Mouse (Mus musculus): ENCODE measurements around the gene Ear1. TPM values are rescaled to one million over a fixed set of nuclear protein-coding genes. Genes with fewer than 3 reads are reported as not detected.
"Not testable (repeated sequence)": the region's sequence is repeated elsewhere in the genome, so short reads cannot be mapped to it uniquely, and the experiment has no call there.

Ear1 gene
- not detected for total RNA-seq (2021)

DNA sequence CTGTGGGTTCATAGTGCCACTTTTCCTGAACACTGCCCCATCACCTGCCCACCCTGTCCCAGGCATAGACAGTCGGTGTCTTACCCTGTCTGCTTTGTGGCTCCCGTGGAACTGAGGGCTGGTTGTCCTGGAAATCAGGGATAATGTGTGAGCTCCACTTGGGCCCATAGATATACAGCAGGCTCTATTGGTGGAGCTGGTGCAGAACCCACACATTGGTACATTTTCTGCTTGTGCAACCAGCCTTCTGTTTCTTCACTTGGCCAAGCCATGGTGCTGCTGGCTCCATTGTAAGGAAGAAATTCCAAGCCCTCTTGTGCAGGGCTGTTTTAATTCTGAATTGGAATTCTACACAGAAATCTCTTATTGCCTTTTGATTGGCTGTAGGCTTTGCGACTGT lies at the start of gene Ear1:
TSS of gene Ear1 (minus strand) at position 101 of the 400 bp plus-strand sequence.
- intact Hi-C loops (cut with DNase I), result not testable (repeated sequence)

GRCm38 (mm10) chr14:43924688-43925403 lies 49.5 kb upstream of the Ear1 start, which contains the start of gene Gm8113:
TSS of gene Gm8113 (plus strand) at chr14:43925390.
- DNase-seq (ENCODE audit: low spot score); intact Hi-C loops (cut with DNase I): not testable (repeated sequence)

More for the DNA sequence above, at the start of gene Ear1:
- DNase-seq (ENCODE audit: low spot score), result not testable (repeated sequence)

- intact Hi-C loops (cut with DNase I), result not testable (repeated sequence)
Observed at GRCm38 (mm10) chr14:43923459-43923858, 48.1 kb upstream of the Ear1 start, which contains the start of gene Ear10. TSS of gene Ear10 (minus strand) at chr14:43923559.

GRCm38 (mm10) chr14:43918214-43918613 lies 42.9 kb upstream of the Ear1 start:
- intact Hi-C loops (cut with DNase I); DNase-seq (ENCODE audit: low spot score): not testable (repeated sequence)

More at GRCm38 (mm10) chr14:43923459-43923858, 48.1 kb upstream of the Ear1 start, which contains the start of gene Ear10:
- not testable (repeated sequence) for DNase-seq (ENCODE audit: low spot score)

DNA sequence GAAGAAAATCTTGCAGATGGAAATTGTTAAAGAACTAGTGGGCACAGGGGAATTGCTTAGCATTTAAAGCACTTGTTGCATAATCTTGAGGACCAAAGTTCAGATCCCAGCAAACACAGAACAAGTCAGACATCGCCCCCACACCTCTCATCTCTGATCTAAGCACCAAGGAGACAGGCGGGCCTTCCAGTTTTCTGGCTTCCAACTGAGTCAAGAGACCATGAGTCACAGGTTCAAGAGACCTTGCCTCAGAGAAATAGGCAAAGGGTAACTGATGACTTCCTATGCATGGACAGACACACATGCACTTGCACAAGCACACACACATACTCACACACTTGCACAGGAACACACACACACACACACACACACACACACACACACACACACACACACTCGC lies 23.3 kb upstream of the Ear1 start:
- intact Hi-C loops (cut with DNase I); DNase-seq (ENCODE audit: low spot score): not testable (repeated sequence)

GRCm38 (mm10) chr14:43895357-43895756 lies 20.0 kb upstream of the Ear1 start:
- DNase-seq (ENCODE audit: low spot score); intact Hi-C loops (cut with DNase I): not testable (repeated sequence)

DNA sequence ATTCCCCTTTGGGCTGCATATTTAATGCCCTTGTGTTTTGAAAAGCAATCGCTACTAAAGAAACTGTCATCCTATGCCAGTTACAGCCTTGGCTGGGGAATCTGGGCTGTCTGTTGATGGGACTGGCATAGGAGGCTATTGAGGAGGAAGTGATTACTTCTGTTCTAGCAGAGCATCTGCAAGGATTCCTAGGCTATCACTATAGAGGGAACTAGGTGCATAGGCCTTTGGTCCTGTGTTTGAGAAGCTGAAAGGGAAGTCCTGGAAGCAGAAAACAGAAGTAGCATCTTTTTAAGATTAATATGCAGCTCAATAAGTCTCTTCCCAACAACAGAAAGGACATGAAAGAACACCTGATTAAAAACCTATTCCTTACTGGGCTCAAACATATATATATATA lies 16.0 kb upstream of the Ear1 start:
- DNase-seq (ENCODE audit: low spot score); intact Hi-C loops (cut with DNase I): not testable (repeated sequence)

DNA sequence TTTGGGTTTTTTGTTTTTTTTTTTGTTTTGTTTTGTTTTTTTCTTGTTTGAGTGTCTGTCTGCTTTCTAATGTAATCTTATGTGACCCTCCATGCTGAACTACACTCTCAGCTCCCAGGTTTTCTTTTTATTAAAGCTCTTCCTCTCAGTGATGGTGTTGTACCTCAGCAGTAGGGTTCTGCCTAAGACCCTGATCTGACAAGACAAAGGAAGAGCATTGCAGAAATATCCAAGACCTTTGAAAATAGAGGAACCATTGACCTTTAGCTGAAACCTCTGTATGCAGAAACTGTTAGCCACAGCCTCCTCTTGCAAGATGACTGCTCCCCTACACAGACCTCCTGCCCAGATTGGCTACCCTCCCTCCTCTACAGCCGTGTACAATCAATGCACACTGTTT lies 10.9 kb upstream of the Ear1 start:
- intact Hi-C loops (cut with DNase I), result not testable (repeated sequence)

DNA sequence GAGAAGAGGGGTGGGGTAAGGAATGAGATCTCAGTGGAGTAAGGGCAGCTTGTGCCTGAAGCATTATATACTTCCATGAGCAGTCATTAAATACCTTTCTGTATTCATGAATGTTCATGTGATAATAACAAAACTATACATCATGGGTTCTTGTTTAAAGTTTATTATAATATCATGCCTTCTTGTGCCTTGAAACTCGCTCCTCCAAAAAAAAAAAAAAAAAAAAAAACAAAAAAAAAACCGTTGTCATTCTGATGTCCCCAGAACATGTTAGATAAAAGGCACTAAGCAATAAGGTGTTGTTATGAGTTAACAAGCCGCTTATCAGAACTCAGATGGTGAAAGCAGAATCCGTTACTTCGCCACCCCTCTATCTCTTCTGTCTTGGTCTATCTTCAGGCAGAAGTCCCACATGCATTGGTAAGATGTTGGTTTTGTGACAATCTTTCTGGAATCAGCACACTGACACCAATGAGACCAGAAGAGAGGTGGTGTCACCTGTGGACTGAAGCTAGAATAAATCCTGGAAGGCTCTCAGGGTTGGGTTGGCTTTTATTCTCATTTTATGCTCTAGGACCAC lies 4.7 kb upstream of the Ear1 start:
- DNase-seq (ENCODE audit: low spot score); intact Hi-C loops (cut with DNase I): not testable (repeated sequence)

More for the DNA sequence above, 10.9 kb upstream of the Ear1 start:
- DNase-seq (ENCODE audit: low spot score), result not testable (repeated sequence)

DNA sequence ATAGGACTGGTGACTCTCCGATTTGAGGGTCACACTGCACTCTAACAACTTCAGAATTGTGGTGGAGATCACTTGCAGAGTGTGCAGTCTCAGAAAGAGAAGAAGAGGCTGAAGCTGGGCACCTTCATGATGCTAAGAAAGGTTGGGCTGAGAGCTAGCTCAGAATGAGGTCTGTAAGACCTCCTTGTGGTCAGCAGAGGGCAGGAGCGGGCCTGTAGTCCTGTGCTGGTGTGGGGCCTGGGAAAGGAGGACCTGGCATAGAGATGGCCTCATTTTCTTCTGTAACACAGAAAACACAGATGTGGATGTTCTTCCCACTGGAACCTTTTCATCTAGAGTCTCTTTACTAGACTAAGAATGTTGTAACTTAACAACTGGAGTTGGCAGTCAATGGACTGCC lies 2.5 kb upstream of the Ear1 start:
- DNase-seq (ENCODE audit: low spot score); intact Hi-C loops (cut with DNase I): not testable (repeated sequence)

GRCm38 (mm10) chr14:43874862-43875261 lies 455 bp downstream of the Ear1 start:
- DNase-seq (ENCODE audit: low spot score); intact Hi-C loops (cut with DNase I): not testable (repeated sequence)

DNA sequence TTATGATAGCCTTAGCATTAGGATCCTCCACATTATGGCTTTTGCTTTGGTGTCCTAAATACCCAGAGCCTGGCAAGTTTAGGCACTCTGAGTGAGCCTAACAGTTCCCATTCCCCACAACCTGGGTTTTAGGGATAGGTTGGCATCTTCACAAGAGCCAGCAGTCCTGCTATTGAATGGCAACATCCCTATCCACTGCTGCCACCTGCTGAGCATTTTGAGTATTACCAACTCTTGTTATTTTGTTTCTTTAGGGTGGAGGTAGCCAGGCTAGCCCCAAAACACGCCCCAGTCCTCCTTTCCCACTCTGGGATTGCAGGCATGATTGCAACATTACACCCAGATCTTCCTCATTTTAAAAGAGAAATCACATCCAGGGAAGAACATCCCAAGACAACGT lies 14.8 kb downstream of the Ear1 start:
- DNase-seq (ENCODE audit: low spot score); intact Hi-C loops (cut with DNase I): not testable (repeated sequence)

DNA sequence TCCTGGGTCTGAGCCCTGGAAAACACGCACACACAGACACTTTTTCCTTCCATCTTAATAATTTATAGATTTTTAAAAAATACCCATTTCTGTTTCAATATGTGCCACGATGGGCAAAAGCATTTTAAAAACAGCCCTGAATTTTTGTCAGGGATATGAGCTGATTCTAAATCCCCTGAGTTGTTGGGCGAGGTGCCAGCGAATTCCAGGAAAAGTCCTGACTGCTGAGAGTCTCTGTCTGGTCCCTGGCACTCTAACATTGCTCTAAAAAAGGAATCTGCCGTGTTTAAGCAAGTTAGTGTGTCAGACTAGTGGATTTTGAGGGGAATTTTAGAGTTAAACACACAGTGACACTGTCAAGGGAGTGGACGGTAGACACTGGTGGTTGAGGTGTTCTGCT lies 15.9 kb downstream of the Ear1 start:
- DNase-seq (ENCODE audit: low spot score); intact Hi-C loops (cut with DNase I): not testable (repeated sequence)

DNA sequence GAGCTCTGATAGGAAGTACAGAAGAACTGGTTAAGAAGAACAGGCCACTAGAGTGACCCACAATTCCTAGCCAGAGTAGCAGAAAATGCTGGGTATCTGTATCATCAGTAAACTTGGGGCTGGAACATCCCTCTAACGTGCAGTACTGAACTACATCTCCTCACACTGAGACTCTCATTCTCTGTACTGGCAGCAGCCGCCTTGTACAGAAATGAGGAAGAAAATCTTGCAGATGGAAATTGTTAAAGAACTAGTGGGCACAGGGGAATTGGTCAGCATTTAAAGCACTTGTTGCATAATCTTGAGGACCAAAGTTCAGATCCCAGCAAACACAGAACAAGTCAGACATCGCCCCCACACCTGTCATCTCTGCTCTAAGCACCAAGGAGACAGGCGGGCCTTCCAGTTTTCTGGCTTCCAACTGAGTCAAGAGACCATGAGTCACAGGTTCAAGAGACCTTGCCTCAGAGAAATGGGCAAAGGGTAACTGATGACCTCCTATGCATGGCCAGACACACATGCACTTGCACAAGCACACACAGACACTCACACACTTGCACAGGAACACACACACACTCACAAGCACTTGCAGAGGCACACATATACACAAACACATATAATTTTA lies 31.3 kb downstream of the Ear1 start:
- intact Hi-C loops (cut with DNase I); DNase-seq (ENCODE audit: low spot score): not testable (repeated sequence)

DNA sequence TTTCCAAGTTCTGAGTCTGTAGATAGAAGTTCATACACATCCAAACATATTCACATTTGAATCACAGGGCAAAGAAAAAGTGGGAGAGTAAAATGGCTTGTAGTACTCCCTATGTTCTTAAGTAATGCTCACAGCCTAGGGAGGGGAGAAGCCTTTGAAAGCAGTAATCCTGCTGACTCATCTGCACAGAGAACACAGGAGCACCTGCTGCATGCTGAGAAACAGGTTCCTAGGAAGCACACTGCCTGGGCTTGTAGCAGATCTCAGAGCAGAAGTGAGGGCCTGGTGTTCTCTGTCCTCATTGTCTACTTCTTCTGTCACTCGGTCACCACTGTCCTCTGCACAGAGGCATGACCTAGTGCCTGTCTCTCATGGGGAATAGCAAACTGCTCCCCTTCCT lies 34.3 kb downstream of the Ear1 start:
- intact Hi-C loops (cut with DNase I); DNase-seq (ENCODE audit: low spot score): not testable (repeated sequence)

GRCm38 (mm10) chr14:43835366-43835765 lies 40.0 kb downstream of the Ear1 start:
- intact Hi-C loops (cut with DNase I); DNase-seq (ENCODE audit: low spot score): not testable (repeated sequence)

DNA sequence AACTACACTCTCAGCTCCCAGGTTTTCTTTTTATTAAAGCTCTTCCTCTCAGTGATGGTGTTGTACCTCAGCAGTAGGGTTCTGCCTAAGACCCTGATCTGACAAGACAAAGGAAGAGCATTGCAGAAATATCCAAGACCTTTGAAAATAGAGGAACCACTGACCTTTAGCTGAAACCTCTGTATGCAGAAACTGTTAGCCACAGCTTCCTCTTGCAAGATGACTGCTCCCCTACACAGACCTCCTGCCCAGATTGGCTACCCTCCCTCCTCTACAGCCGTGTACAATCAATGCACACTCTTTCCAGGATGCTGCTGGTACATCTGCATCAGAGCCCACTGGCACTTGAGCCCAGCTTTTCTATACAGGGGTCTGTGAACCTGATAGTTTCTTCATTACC lies 44.9 kb downstream of the Ear1 start:
- intact Hi-C loops (cut with DNase I); DNase-seq (ENCODE audit: low spot score): not testable (repeated sequence)

DNA sequence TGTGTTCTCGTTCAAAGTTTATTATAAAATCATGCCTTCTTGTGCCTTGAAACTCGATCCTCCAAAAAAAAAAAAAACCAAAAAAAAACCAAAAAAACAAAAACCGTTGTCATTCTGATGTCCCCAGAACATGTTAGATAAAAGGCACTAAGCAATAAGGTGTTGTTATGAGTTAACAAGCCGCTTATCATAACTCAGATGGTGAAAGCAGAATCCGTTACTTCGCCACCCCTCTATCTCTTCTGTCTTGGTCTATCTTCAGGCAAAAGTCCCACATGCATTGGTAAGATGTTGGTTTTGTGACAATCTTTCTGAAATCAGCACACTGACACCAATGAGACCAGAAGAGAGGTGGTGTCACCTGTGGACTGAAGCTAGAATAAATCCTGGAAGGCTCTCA lies 51.1 kb downstream of the Ear1 start:
- intact Hi-C loops (cut with DNase I); DNase-seq (ENCODE audit: low spot score): not testable (repeated sequence)

DNA sequence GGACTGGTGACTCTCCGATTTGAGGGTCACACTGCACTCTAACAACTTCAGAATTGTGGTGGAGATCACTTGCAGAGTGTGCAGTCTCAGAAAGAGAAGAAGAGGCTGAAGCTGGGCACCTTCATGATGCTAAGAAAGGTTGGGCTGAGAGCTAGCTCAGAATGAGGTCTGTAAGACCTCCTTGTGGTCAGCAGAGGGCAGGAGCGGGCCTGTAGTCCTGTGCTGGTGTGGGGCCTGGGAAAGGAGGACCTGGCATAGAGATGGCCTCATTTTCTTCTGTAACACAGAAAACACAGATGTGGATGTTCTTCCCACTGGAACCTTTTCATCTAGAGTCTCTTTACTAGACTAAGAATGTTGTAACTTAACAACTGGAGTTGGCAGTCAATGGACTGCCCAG lies 53.4 kb downstream of the Ear1 start:
- DNase-seq (ENCODE audit: low spot score); intact Hi-C loops (cut with DNase I): not testable (repeated sequence)

DNA sequence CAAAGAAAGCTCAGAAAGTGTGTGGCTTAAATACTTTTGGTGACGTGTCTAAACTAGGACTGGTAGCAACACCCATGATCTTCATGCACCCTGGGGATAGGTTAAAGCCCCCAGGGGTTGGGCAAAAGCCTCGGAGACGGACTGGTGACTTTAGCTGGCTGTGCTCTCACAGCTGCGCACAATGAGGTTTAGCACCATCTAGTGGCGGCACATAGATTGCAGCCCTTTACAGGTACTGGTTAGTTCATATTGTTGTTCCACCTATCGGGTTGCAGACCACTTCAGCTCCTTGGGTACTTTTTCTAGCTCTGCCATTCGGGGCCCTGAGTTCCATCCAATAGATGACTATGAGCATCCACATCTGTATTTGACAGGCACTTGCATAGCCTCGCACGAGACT lies 62.9 kb downstream of the Ear1 start:
- DNase-seq (ENCODE audit: low spot score); intact Hi-C loops (cut with DNase I): not testable (repeated sequence)
